Mouse (Mus musculus): ENCODE measurements around the gene Spata4. TPM values are rescaled to one million over a fixed set of nuclear protein-coding genes. Genes with fewer than 3 reads are reported as not detected.
"Not testable (repeated sequence)": the region's sequence is repeated elsewhere in the genome, so short reads cannot be mapped to it uniquely, and the experiment has no call there.

The Spata4 gene
- polyA plus RNA-seq, 1 experiment, result not detected

DNA sequence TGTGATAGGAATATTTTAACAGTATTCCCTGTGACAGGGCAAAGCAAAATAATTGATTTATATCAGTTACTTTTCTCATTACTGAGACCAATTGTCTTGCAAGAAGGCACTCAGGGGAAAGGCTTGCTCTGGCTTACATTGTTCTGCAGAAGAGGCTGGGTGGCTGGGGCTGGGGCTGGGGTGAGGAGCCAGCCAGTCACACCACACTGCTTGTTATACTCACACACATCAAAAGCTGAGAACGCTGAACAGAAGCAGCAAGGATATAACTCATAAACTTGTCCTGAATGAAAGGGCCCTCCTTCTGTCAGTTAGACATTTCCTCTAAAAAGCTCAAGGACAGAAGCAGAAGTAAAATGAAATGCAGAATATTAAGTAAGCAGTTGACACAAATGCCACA lies 17.7 kb upstream of the Spata4 start:
- no peak overlapping the region for H3K4me3 ChIP-seq (ENCODE audit: insufficient read depth, low read depth, low read length)
- H3K4me1 ChIP-seq (ENCODE audit: control insufficient read depth, insufficient read depth, low read length), result no peaks in the 10 kb centered on the region
- H3K27ac ChIP-seq (ENCODE audit: insufficient read depth, low read depth, low read length), result no peak overlapping the region
- no peak for TF ChIP-seq CTCF (IDR thresholded peaks at IDR 0.05; ENCODE audit: insufficient read depth, low read depth, low read length)
- WGBS, result 50% methylated on average over 1 of the region's 1 CpGs

DNA sequence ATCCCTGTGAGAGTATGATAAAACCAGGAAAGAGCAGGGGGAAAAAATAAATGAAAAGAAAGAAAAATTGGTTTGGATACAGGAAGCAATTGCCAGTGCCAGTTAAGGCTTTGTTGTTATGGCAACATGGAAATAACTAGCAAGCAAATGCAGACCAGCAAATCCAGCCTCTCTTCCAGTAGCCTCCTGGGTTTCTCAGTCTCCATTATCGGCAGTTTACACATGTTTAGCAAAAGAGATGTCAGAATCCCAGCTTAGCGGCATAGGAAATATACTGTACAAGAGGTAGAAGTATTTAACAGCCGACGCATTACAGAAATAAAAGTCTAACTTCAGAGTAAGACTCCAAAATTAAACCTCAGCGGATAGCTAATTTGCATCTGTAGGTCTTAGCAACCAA lies 5.9 kb upstream of the Spata4 start:
- Histone ChIP-seq H3K4me3 (ENCODE audit: insufficient read depth, low read depth, low read length) (no peak overlapping the region), H3K27ac (ENCODE audit: insufficient read depth, low read depth, low read length) (no peak overlapping the region), H3K4me1 (ENCODE audit: control insufficient read depth, insufficient read depth, low read length) (peaks cover 6% of the 10 kb centered on the region)
- 16% methylated on average over 5 of the region's 5 CpGs for WGBS
- TF ChIP-seq CTCF (IDR thresholded peaks at IDR 0.05; ENCODE audit: insufficient read depth, low read depth, low read length), result no peak
- no peak for TF ChIP-seq POLR2A (IDR thresholded peaks at IDR 0.05; ENCODE audit: insufficient read depth, low read depth, low read length)

DNA sequence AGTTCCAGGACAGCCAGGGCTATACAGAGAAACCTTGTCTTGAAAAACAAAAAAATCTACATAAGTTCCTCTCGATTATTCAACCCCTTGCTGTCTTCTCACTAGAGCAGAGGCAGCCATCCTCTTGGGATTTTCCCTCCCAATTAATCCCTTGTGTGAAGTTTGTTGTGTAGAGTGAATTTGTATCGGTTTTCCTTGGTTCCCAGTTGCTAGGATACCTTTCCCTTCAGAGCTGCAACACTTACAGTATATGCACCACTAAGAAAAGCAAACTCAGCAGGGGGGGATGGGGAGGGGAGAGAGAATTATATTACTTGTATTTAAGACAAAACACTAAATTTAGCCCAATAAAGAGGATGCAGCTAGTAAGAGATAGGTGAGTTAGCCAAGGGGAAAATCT lies 4.5 kb upstream of the Spata4 start:
- H3K27ac ChIP-seq (ENCODE audit: insufficient read depth, low read depth, low read length), result no peak overlapping the region
- 27% methylated on average over 2 of the region's 2 CpGs for WGBS
- no peak for TF ChIP-seq POLR2A (IDR thresholded peaks at IDR 0.05; ENCODE audit: insufficient read depth, low read depth, low read length)
- TF ChIP-seq CTCF (IDR thresholded peaks at IDR 0.05; ENCODE audit: insufficient read depth, low read depth, low read length), result no peak
- no peak overlapping the region for H3K4me3 ChIP-seq (ENCODE audit: insufficient read depth, low read depth, low read length)
- peaks cover 11% of the 10 kb centered on the region for H3K4me1 ChIP-seq (ENCODE audit: control insufficient read depth, insufficient read depth, low read length)

- H3K4me3 ChIP-seq (ENCODE audit: insufficient read depth, low read depth, low read length), result no peak overlapping the region
- H3K27ac ChIP-seq (ENCODE audit: insufficient read depth, low read depth, low read length), result no peak overlapping the region
- 81% methylated on average over 2 of the region's 2 CpGs for WGBS
- H3K4me1 ChIP-seq (ENCODE audit: control insufficient read depth, insufficient read depth, low read length), result peaks cover 11% of the 10 kb centered on the region
- TF ChIP-seq POLR2A (IDR thresholded peaks at IDR 0.05; ENCODE audit: insufficient read depth, low read depth, low read length) (no peak), CTCF (IDR thresholded peaks at IDR 0.05; ENCODE audit: insufficient read depth, low read depth, low read length) (no peak)
These were observed 3.6 kb upstream of the Spata4 start for GRCm38 (mm10) chr8:54596940-54597339.

DNA sequence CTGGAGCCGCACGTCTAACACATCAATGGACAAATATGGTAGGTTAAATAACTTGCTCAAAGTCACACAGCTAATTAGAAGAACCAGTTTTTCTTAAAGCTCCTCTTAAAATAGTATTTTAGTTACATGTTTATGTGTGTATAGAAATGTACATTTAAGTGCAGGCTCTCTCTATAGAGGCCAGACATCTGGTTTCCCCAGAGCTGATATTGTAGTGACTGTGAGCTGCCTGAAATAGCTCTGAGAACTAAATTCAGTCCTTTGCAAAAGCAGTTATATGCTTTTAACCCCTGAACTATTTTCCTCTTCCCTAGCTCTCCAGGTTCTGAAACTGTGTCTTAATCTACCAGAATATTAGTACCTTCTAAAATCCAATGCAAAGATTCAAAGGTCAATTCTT lies 3.2 kb upstream of the Spata4 start:
- Histone ChIP-seq H3K4me1 (ENCODE audit: control insufficient read depth, insufficient read depth, low read length) (peaks cover 11% of the 10 kb centered on the region), H3K27ac (ENCODE audit: insufficient read depth, low read depth, low read length) (no peak overlapping the region)
- 53% methylated on average over 2 of the region's 2 CpGs for WGBS

DNA sequence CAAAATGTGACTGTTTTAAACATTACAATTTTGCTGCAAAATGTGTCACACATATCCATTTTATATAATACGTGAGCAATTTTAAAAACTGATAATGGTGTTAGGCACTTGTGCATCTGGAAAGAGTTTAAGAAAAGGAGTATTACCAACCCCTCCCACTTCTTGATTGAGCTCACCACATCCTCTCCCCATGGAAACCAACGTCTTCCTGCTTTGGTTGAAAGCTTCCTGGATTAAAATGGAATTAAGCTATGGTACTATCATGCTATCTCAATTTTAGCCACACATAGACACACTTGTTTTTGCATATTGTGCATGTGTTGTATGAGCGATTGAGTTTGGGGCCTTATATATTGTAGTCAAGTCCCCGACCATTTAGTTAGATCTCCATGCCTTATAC lies 2.9 kb downstream of the Spata4 start:
- 82% methylated on average over 4 of the region's 4 CpGs for WGBS
- Histone ChIP-seq H3K4me3 (ENCODE audit: insufficient read depth, low read depth, low read length) (no peak overlapping the region), H3K4me1 (ENCODE audit: control insufficient read depth, insufficient read depth, low read length) (peaks cover 5% of the 10 kb centered on the region), H3K27ac (ENCODE audit: insufficient read depth, low read depth, low read length) (no peak overlapping the region)
- no peak for TF ChIP-seq POLR2A (IDR thresholded peaks at IDR 0.05; ENCODE audit: insufficient read depth, low read depth, low read length)

More for the DNA sequence above, 3.2 kb upstream of the Spata4 start:
- H3K4me3 ChIP-seq (ENCODE audit: insufficient read depth, low read depth, low read length), result no peak overlapping the region
- TF ChIP-seq CTCF (IDR thresholded peaks at IDR 0.05; ENCODE audit: insufficient read depth, low read depth, low read length) (no peak), POLR2A (IDR thresholded peaks at IDR 0.05; ENCODE audit: insufficient read depth, low read depth, low read length) (no peak)

DNA sequence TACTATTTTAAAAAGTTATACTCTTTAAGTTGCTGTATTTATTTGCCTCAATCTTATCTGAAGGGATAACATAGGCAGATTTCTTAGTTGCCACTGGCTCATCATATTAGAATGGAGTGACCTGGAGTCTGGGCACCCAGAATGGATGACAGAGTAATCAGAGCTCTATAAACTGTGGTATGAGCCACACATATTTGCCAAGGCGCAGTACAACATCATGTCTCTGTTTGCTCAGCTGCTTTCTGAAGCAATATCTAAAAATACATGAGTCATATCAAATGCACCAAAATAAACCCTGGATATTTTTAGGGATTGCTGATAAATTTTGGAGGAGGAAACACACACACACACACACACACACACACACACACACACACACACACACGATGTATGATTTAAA lies 8.8 kb downstream of the Spata4 start:
- no peaks in the 10 kb centered on the region for H3K4me1 ChIP-seq (ENCODE audit: control insufficient read depth, insufficient read depth, low read length)
- no peak overlapping the region for H3K27ac ChIP-seq (ENCODE audit: insufficient read depth, low read depth, low read length)
- H3K4me3 ChIP-seq (ENCODE audit: insufficient read depth, low read depth, low read length), result no peak overlapping the region
- WGBS, result 62% methylated on average over 2 of the region's 2 CpGs
- TF ChIP-seq CTCF (IDR thresholded peaks at IDR 0.05; ENCODE audit: insufficient read depth, low read depth, low read length) (no peak), POLR2A (IDR thresholded peaks at IDR 0.05; ENCODE audit: insufficient read depth, low read depth, low read length) (no peak)

DNA sequence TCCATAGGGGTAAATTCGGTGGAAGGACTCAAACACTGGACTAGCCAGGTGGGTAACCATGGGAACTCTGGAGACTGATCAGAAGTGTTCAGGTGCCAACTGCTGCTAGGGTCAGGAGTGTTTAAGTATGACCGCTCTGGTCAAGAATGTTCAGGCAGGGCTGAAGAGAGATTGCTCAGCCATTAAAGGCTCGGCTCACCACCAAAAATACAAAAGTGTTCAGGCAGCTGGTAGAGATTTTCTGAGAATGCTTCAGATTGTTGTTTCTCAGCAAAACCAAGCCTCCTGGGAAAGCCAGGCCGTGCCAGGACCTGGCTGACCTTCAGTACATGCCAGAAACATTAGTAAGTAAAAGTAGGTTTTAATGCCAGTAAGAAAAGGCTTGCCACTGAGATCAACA lies 9.7 kb downstream of the Spata4 start:
- WGBS, result 48% methylated on average over 4 of the region's 4 CpGs
- Histone ChIP-seq H3K27ac (ENCODE audit: insufficient read depth, low read depth, low read length) (no peak overlapping the region), H3K4me3 (ENCODE audit: insufficient read depth, low read depth, low read length) (no peak overlapping the region), H3K4me1 (ENCODE audit: control insufficient read depth, insufficient read depth, low read length) (no peaks in the 10 kb centered on the region)
- no peak for TF ChIP-seq POLR2A (IDR thresholded peaks at IDR 0.05; ENCODE audit: insufficient read depth, low read depth, low read length)
- no peak for TF ChIP-seq CTCF (IDR thresholded peaks at IDR 0.05; ENCODE audit: insufficient read depth, low read depth, low read length)

- H3K27ac ChIP-seq (ENCODE audit: insufficient read depth, low read depth, low read length); H3K4me1 ChIP-seq (ENCODE audit: control insufficient read depth, insufficient read depth, low read length); H3K4me3 ChIP-seq (ENCODE audit: insufficient read depth, low read depth, low read length): not testable (repeated sequence)
- WGBS, result 94% methylated on average over 17 of the region's 17 CpGs
These were observed 16.1 kb downstream of the Spata4 start for GRCm38 (mm10) chr8:54616710-54617109.

DNA sequence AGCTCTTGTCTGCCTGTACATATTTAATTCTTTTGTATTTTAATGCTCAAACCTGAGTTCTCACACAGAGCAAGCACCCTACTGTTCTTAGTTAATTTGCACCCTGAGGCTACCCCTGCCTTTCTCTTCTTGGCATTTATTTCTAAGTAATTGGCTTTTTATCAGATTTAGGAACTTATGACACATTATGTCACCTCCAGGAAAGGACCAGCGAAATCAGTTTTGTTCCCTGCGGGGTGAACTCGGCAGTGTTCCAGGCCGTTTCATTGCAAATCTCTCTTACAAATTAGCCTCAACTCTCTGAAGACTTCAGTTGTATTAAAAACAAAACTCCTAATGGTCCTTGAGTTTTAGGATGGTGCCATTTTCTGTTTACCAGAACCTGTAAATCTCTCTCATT lies 38.1 kb downstream of the Spata4 start:
- no peaks in the 10 kb centered on the region for H3K4me1 ChIP-seq (ENCODE audit: control insufficient read depth, insufficient read depth, low read length)
- TF ChIP-seq POLR2A (IDR thresholded peaks at IDR 0.05; ENCODE audit: insufficient read depth, low read depth, low read length) (no peak), CTCF (IDR thresholded peaks at IDR 0.05; ENCODE audit: insufficient read depth, low read depth, low read length) (no peak)
- H3K4me3 ChIP-seq (ENCODE audit: insufficient read depth, low read depth, low read length), result no peak overlapping the region
- 64% methylated on average over 4 of the region's 4 CpGs for WGBS
- no peak overlapping the region for H3K27ac ChIP-seq (ENCODE audit: insufficient read depth, low read depth, low read length)

Other genes with a start within 250 kb of the Spata4 start
- not detected in 2 replicates for gene Asb5, start 71.2 kb upstream of the Spata4 start, polyA plus RNA-seq (2012; ENCODE audit: insufficient read depth, insufficient read length, low replicate concordance, missing spikeins)
- not detected in 2 replicates for gene Spcs3, start 70.8 kb upstream of the Spata4 start, polyA plus RNA-seq (2012; ENCODE audit: insufficient read depth, insufficient read length, low replicate concordance, missing spikeins)